Mouse (Mus musculus): Measurements from ENCODE around the gene ccdc198. TPM values are rescaled to one million over a fixed set of nuclear protein-coding genes. Genes with fewer than 3 reads are reported as not detected.
"Not testable (repeated sequence)": the region's sequence is repeated elsewhere in the genome, so short reads cannot be mapped to it uniquely, and the experiment has no call there.

Gene ccdc198
- total RNA-seq (2014; fragmentation: Nextera tagmentation) = not detected in 2 replicates
- total RNA-seq (2017) = 0.05 TPM in 1 of 2 replicates, not detected in the other
- polyA plus RNA-seq (2012) = not detected in 2 replicates

DNA sequence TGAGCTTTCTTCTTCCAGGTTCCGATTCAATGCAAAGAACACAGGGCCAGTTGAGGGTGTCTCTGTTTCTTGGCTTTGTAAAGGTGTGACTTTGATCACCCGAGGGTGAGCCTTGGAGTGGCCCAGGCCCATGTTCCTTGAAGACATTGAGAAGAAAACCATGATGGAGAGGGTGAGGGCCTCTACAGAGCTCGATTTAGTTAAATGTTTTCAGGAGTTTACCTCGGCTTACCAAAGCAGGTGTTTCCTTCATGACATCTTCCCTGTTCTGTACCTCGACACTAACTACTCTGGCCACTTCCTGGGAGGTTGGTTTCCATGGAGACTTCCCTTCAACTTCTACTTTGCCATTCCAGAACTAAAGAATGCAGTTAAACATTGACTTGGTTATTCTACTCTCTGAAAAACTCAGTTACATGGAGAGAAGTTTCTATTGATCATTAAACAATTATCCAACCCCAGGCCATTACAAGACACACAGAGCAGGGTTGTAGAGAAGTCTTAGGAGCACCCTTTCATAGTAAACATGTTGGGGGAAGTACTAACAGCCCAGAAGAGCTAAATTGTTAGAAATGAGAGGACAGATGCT lies at the start of gene ccdc198:
Gene ccdc198, minus strand, starts transcription at position 349 of the 589 bp plus-strand sequence.
- no peak within 1 kb of the TSS for H3K4me3 ChIP-seq (ENCODE audit: low read depth, low read length)
- no peak for DNase-seq (ENCODE audit: low spot score)
- no peaks in the 10 kb centered on the region for H3K4me1 ChIP-seq (ENCODE audit: insufficient read depth, low read depth, low read length)
- TF ChIP-seq GATA1 (IDR thresholded peaks at IDR 0.05; ENCODE audit: borderline replicate concordance, low read length) (no peak), CTCF (IDR thresholded peaks at IDR 0.05; ENCODE audit: low read depth, low read length) (no peak), TAL1 (conservative IDR thresholded peaks at IDR 0.05; ENCODE audit: low read depth, low read length) (no peak), GATA2 (IDR thresholded peaks at IDR 0.05; ENCODE audit: borderline replicate concordance, low read depth, low read length) (no peak), POLR2AphosphoS5 (IDR thresholded peaks at IDR 0.05; ENCODE audit: insufficient replicate concordance, low read depth, low read length) (no peak)
- H3K9me3 ChIP-seq (replicated peaks) = no peaks in the 10 kb centered on the region
- H3K36me3 ChIP-seq (replicated peaks) = no peaks in the 10 kb centered on the region
- ATAC-seq (ENCODE audit: extremely low read depth, insufficient number of reproducible peaks, low FRiP score, poor library complexity, severe bottlenecking) = no peak
- 0 out of 2 replicates have a peak, but pooled peaks cover 2% of the 10 kb centered on the region for H3K27me3 ChIP-seq (ENCODE audit: insufficient read depth, low read length)

DNA sequence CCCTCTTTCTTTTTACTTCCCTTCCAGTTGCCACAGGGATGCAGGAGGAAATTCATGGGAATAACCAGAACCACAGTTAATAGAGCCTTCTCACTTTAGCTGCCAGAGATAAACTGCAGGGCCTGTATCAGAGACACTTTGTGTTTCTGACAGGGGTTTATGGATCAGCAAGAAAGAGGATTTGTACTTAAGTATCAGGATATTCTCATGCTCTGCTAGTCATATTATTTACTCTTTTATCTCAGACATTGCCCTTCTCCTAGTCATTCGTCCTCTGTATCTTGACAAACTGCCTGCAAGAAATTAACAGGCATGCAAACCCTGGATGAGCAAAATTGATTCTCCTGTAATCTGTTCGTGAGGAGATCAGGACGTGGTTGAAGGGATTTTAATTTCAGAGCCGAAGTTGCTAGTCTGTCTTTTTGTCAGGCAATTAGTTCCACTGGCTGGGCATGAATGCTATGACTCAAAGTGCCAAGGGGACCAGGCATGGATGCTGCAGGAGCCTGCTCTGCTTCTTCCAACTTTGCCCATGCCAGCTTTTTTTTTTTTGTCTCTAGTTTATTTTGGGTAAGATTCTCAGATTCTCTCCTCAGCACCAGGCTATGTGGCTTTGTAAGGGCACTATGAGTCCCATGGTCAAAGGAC lies 48.7 kb upstream of the ccdc198 start:
- no peaks in the 10 kb centered on the region for H3K4me1 ChIP-seq (ENCODE audit: insufficient read depth, low read depth, low read length)
- DNase-seq (ENCODE audit: low spot score) (no peak), ATAC-seq (ENCODE audit: extremely low read depth, insufficient number of reproducible peaks, low FRiP score, poor library complexity, severe bottlenecking) (no peak)
- H3K36me3 ChIP-seq (replicated peaks) = no peaks in the 10 kb centered on the region
- no peaks in the 10 kb centered on the region for H3K9me3 ChIP-seq (replicated peaks)
- H3K4me3 ChIP-seq (ENCODE audit: low read depth, low read length) = no peak overlapping the region
- H3K27me3 ChIP-seq (ENCODE audit: insufficient read depth, low read length) = no peaks in the 10 kb centered on the region
- TF ChIP-seq CTCF (IDR thresholded peaks at IDR 0.05; ENCODE audit: low read depth, low read length) = no peak
- TF ChIP-seq POLR2AphosphoS5 (IDR thresholded peaks at IDR 0.05; ENCODE audit: insufficient replicate concordance, low read depth, low read length) = no peak
- no peak for TF ChIP-seq GATA1 (IDR thresholded peaks at IDR 0.05; ENCODE audit: borderline replicate concordance, low read length)
- TF ChIP-seq TAL1 (conservative IDR thresholded peaks at IDR 0.05; ENCODE audit: low read depth, low read length) = no peak
- no peak for TF ChIP-seq GATA2 (IDR thresholded peaks at IDR 0.05; ENCODE audit: borderline replicate concordance, low read depth, low read length)

DNA sequence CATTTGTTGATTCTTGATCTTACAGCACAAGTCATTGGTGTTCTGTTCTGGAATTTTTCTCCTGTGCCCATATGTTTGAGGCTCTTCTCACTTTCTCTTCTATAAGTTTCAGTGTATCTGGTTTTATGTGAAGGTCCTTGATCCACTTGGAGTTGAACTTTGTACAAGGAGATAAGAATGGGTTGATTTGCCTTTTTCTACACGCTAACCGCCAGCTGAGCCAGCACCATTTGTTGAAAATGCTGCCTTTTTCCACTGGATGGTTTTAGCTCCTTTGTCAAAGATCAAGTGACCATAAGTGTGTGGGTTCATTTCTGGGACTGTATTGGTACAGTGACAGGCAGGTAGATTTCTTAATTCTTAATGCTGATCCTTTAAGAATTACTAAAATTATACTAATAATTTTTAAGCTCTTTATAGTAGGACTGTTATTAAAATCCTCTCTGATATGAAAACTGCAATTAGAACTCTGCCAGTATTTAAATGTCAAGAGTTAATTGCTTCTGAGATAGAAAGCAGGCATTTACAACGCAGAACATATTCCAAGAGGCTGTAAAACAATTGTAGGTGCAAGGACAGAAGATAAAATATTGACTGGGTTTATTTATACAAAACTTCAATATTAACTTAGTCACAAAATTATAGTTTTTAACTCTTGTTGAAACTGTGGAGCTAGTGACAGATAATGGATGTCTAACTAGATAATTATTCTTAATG lies 44.9 kb upstream of the ccdc198 start:
- Histone ChIP-seq H3K9me3 (replicated peaks) (no peaks in the 10 kb centered on the region), H3K27me3 (ENCODE audit: insufficient read depth, low read length) (no peaks in the 10 kb centered on the region), H3K36me3 (replicated peaks) (no peaks in the 10 kb centered on the region), H3K4me1 (ENCODE audit: insufficient read depth, low read depth, low read length) (no peaks in the 10 kb centered on the region), H3K4me3 (ENCODE audit: low read depth, low read length) (no peak overlapping the region)
- DNase-seq (ENCODE audit: low spot score) (no peak), ATAC-seq (ENCODE audit: extremely low read depth, insufficient number of reproducible peaks, low FRiP score, poor library complexity, severe bottlenecking) (no peak)
- no peak for TF ChIP-seq POLR2AphosphoS5 (IDR thresholded peaks at IDR 0.05; ENCODE audit: insufficient replicate concordance, low read depth, low read length)
- no peak for TF ChIP-seq TAL1 (conservative IDR thresholded peaks at IDR 0.05; ENCODE audit: low read depth, low read length)

DNA sequence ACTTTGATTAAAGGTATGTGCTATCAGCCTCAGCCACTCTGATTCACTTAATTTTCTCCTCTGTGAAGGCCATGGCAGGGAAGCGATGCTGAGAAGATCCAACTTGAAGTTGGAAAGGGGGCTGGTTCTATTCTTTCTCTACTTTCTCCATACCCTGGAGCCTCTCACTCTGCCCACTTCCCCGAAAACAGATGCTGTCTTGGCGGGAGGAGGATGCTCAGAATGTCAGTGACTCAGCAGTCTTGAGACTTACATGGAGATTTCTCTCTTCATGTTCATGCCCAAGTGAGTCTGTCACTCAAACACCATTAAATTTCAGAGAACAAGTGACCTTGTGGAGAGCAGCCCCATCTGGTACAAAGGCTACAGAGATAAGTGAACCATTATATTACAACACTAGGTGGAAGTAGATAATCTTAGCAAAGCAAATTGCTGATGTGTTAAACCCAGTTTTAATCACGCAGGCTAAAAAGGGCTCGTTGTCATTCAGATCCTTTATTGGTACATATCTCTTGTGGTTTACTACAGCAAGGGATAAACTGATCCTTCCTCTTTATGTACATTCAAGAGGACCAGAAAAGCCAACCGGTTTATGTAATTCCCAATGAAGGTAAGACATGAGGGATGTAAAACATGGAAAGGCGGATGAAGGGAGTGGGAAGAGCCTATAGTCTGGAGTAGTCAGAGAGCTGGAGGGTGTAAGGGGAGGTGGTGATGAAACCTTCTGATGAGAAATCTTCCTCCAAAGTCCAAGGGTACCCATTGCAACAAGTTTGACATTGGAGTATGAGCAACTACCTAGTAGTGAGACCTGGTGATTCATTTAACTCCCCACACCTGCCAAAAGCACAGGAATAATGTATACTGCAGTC lies 38.7 kb upstream of the ccdc198 start:
- no peaks in the 10 kb centered on the region for H3K27me3 ChIP-seq (ENCODE audit: insufficient read depth, low read length)
- H3K4me3 ChIP-seq (ENCODE audit: low read depth, low read length) = no peak overlapping the region
- no peaks in the 10 kb centered on the region for H3K36me3 ChIP-seq (replicated peaks)
- TF ChIP-seq CTCF (IDR thresholded peaks at IDR 0.05; ENCODE audit: low read depth, low read length) = no peak
- no peak for TF ChIP-seq POLR2AphosphoS5 (IDR thresholded peaks at IDR 0.05; ENCODE audit: insufficient replicate concordance, low read depth, low read length)
- no peak for TF ChIP-seq GATA1 (IDR thresholded peaks at IDR 0.05; ENCODE audit: borderline replicate concordance, low read length)
- TF ChIP-seq TAL1 (conservative IDR thresholded peaks at IDR 0.05; ENCODE audit: low read depth, low read length) = no peak
- TF ChIP-seq GATA2 (IDR thresholded peaks at IDR 0.05; ENCODE audit: borderline replicate concordance, low read depth, low read length) = no peak
- H3K9me3 ChIP-seq (replicated peaks) = no peaks in the 10 kb centered on the region
- ATAC-seq (ENCODE audit: extremely low read depth, insufficient number of reproducible peaks, low FRiP score, poor library complexity, severe bottlenecking) (no peak), DNase-seq (ENCODE audit: low spot score) (no peak)
- no peaks in the 10 kb centered on the region for H3K4me1 ChIP-seq (ENCODE audit: insufficient read depth, low read depth, low read length)

DNA sequence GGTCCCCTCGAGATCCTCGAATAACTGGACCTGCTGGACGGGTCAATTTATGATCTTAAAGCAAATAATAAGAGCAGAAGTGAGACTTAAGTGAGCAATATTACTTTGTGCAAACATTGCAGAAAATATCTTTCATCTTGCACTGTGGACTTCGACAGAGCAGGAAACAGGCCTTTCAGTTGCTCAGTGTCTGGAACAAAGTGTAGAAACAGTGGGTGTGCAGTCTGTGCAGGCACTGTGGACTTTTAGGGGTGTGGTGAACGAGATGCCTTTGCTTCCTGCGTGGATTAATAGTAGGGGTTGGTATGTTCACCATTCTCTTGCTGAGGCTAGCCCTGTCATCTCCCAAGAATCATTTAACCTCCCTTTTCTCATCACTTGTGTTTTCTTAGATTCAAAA lies 33.6 kb upstream of the ccdc198 start:
- Histone ChIP-seq H3K4me1 (ENCODE audit: insufficient read depth, low read depth, low read length) (no peaks in the 10 kb centered on the region), H3K9me3 (replicated peaks) (no peaks in the 10 kb centered on the region), H3K4me3 (ENCODE audit: low read depth, low read length) (no peak overlapping the region), H3K27me3 (ENCODE audit: insufficient read depth, low read length) (peaks cover 5% of the 10 kb centered on the region; the same call in 1 of the 2 replicates), H3K36me3 (replicated peaks) (no peaks in the 10 kb centered on the region)
- no peak for TF ChIP-seq TAL1 (conservative IDR thresholded peaks at IDR 0.05; ENCODE audit: low read depth, low read length)
- TF ChIP-seq POLR2AphosphoS5 (IDR thresholded peaks at IDR 0.05; ENCODE audit: insufficient replicate concordance, low read depth, low read length) = no peak
- no peak for TF ChIP-seq GATA2 (IDR thresholded peaks at IDR 0.05; ENCODE audit: borderline replicate concordance, low read depth, low read length)
- TF ChIP-seq CTCF (IDR thresholded peaks at IDR 0.05; ENCODE audit: low read depth, low read length) = no peak
- TF ChIP-seq GATA1 (IDR thresholded peaks at IDR 0.05; ENCODE audit: borderline replicate concordance, low read length) = no peak
- DNase-seq (ENCODE audit: low spot score) (no peak), ATAC-seq (ENCODE audit: extremely low read depth, insufficient number of reproducible peaks, low FRiP score, poor library complexity, severe bottlenecking) (no peak)

DNA sequence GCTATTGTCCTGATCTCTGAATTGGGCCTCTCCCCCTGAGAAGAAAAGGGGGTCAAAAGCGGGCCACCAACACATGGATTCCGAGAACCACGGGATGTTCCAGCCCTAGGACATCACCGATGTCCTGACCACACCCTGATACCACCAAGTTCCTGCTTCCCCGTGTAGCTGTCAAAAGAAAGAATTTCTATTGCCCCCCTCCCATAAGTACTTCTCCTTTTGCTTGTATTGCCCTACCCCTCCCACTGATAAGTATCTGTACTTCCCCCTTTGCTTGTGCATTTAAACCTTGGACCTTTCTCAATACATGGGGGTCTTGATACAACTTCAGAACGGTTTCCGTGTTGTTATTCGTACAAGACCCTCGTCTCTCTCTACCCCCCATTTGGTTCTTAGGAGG lies 33.2 kb upstream of the ccdc198 start:
- H3K36me3 ChIP-seq (replicated peaks); H3K4me3 ChIP-seq (ENCODE audit: low read depth, low read length); H3K4me1 ChIP-seq (ENCODE audit: insufficient read depth, low read depth, low read length); H3K9me3 ChIP-seq (replicated peaks); H3K27me3 ChIP-seq (ENCODE audit: insufficient read depth, low read length); DNase-seq (ENCODE audit: low spot score); ATAC-seq (ENCODE audit: extremely low read depth, insufficient number of reproducible peaks, low FRiP score, poor library complexity, severe bottlenecking): not testable (repeated sequence)

Measured in G1E (cell line).